Mouse (Mus musculus) left cerebral cortex, adult 2 months (tissue): ENCODE measurements around the gene Stkld1. TPM values are rescaled to one million over a fixed set of nuclear protein-coding genes. Genes with fewer than 3 reads are reported as not detected.

Experiments used
- DNase-seq, 2 experiments: peaks; one replicate each; pipeline ENCODE4 v3.0.0; 2021 to 2022; ENCODE audit warnings: low spot score in 2 of 2, mixed read lengths in 1 of 2; ENCODE audit errors: extremely low spot score in 1 of 2
- H3K27ac ChIP-seq: fragments of 200-600 bp; 2 replicates; pipeline ENCODE4 v1.8.1; 2022
- H3K4me3 ChIP-seq: fragments of 200-600 bp; 2 replicates; pipeline ENCODE4 v1.8.1; 2022
- CTCF ChIP-seq: fragments of 200-600 bp; IDR thresholded peaks from 2 replicates; pipeline ENCODE4 v1.8.1; 2022; ENCODE audit warnings: antibody characterized with exemption, mild to moderate bottlenecking, moderate library complexity
- intact Hi-C: fragments of 180-260 bp; cut with DNase I; formaldehyde crosslinking; loops from one replicate; pipeline ENCODE4 v1.15.1; 2025
- total RNA-seq, 2 experiments: library from RNA; stranded (reverse); gene quantifications; 2 replicates each; pipeline ENCODE4 v1.2.3; 2021

Gene Stkld1
- total RNA-seq, 2 experiments from 2014 or later: 0.37 TPM; not detected in 1

GRCm38 (mm10) chr2:26973960-26974359 is 40.1 kb downstream of the Stkld1 start:
- no peak for DNase-seq
- Histone ChIP-seq H3K27ac (no peak overlapping the region), H3K4me3 (no peak overlapping the region)
- no peak for TF ChIP-seq CTCF
- intact Hi-C loops: no loop called here

- TF ChIP-seq CTCF: no peak
- H3K4me3 ChIP-seq: no peak overlapping the region
- no peak for DNase-seq
- intact Hi-C loops: no loop called here
- no peak overlapping the region for H3K27ac ChIP-seq
Measured at GRCm38 (mm10) chr2:26980361-26980760, 46.5 kb downstream of the Stkld1 start.

- Histone ChIP-seq H3K4me3 (no peak overlapping the region), H3K27ac (no peak overlapping the region)
- DNase-seq: no peak
- no peak for TF ChIP-seq CTCF
- intact Hi-C loops: no loop called here
Measured at GRCm38 (mm10) chr2:26984179-26984578, 50.3 kb downstream of the Stkld1 start.

- no peak for DNase-seq
Measured at GRCm38 (mm10) chr2:26984640-26985039, 50.8 kb downstream of the Stkld1 start.

GRCm38 (mm10) chr2:26993936-26994335 is 60.1 kb downstream of the Stkld1 start:
- intact Hi-C loops: no loop called here
- no peak overlapping the region for H3K27ac ChIP-seq
- no peak overlapping the region for H3K4me3 ChIP-seq
- DNase-seq: no peak
- no peak for TF ChIP-seq CTCF

More at GRCm38 (mm10) chr2:26984640-26985039, 50.8 kb downstream of the Stkld1 start:
- TF ChIP-seq CTCF: no peak
- Histone ChIP-seq H3K4me3 (no peak overlapping the region), H3K27ac (no peak overlapping the region)
- intact Hi-C loops: no loop called here

- DNase-seq: no peak
- TF ChIP-seq CTCF: peak; percentile 15
- intact Hi-C loops: no loop called here
- no peak overlapping the region for H3K27ac ChIP-seq
- H3K4me3 ChIP-seq: no peak overlapping the region
Measured at GRCm38 (mm10) chr2:26997498-26997897, 63.7 kb downstream of the Stkld1 start.

GRCm38 (mm10) chr2:26997993-26998392 is 64.1 kb downstream of the Stkld1 start:
- intact Hi-C loops: no loop called here
- no peak overlapping the region for H3K4me3 ChIP-seq
- H3K27ac ChIP-seq: no peak overlapping the region
- TF ChIP-seq CTCF: no peak
- DNase-seq: no peak

Other genes starting within 250 kb of the Stkld1 start
- not detected for gene Abo, start 69.1 kb upstream of the Stkld1 start, total RNA-seq
- gene Surf6, start 31.2 kb upstream of the Stkld1 start, total RNA-seq: 10 to 100 TPM; 25.4 to 27.3 TPM
- gene Med22, start 23.4 kb upstream of the Stkld1 start, total RNA-seq: 10 to 100 TPM; 44.5 to 46.6 TPM
- 100 to 1,000 TPM; 208 to 232 TPM for gene Rpl7a, start 23.3 kb upstream of the Stkld1 start, total RNA-seq
- 10 to 100 TPM; 37.8 to 37.9 TPM for gene Surf2, start 17.7 kb upstream of the Stkld1 start, total RNA-seq
- gene Surf1, start 17.5 kb upstream of the Stkld1 start, total RNA-seq: 10 to 100 TPM; 96.6 to 97.2 TPM
- gene Surf4, start 119 bp upstream of the Stkld1 start, total RNA-seq: 10 to 100 TPM; 46.6 to 50.0 TPM
- 10 to 100 TPM; 60.1 to 69.6 TPM for gene Rexo4, start 30.3 kb downstream of the Stkld1 start, total RNA-seq
- gene Adamts13, start 39.4 kb downstream of the Stkld1 start, total RNA-seq: 1 to 10 TPM; 1.8 to 2.3 TPM
- 10 to 100 TPM; 46.3 to 48.2 TPM for gene Cacfd1, start 75.9 kb downstream of the Stkld1 start, total RNA-seq
- gene Slc2a6, start 94.0 kb downstream of the Stkld1 start, total RNA-seq: 10 to 100 TPM; 28.9 to 29.1 TPM
- gene Mymk, start 138.1 kb downstream of the Stkld1 start, total RNA-seq: under 1 TPM in 1 of 2 experiments, not detected in 1; 0.75 TPM
- gene Adamtsl2, start 145.3 kb downstream of the Stkld1 start, total RNA-seq: 10 to 100 TPM; 16.2 to 21.4 TPM
- gene Fam163b, start 208.4 kb downstream of the Stkld1 start, total RNA-seq: 100 to 1,000 TPM; 103 to 109 TPM
- under 1 TPM; 0.23 to 0.30 TPM for gene Dbh, start 231.2 kb downstream of the Stkld1 start, total RNA-seq